Mouse (Mus musculus): ENCODE measurements around the gene Mrps7. TPM values are rescaled to one million over a fixed set of nuclear protein-coding genes. Genes with fewer than 3 reads are reported as not detected.

Mrps7 gene
- 33.1 to 37.1 TPM (median 35.2 TPM) in 4 replicates for total RNA-seq (2023)

GRCm38 (mm10) chr11:115603476-115604303 is at the start of gene Mrps7, which contains the start of gene Gga3:
TSS of gene Mrps7 (plus strand) at chr11:115603925.
TSS of gene Gga3 (minus strand) at chr11:115604051.

GRCm38 (mm10) chr11:115564064-115564809 is 39.5 kb upstream of the Mrps7 start, which contains the start of gene Nup85:
TSS of gene Nup85 (plus strand) at chr11:115564434.

GRCm38 (mm10) chr11:115612410-115613137 is 8.8 kb downstream of the Mrps7 start, which contains the start of gene Mif4gd:
TSS of gene Mif4gd (minus strand) at chr11:115612969.

GRCm38 (mm10) chr11:115627705-115628464 is 24.2 kb downstream of the Mrps7 start, which contains the start of gene Slc25a19:
TSS of gene Slc25a19 (minus strand) at chr11:115628295.

Other genes with a start within 250 kb of the Mrps7 start
- gene Hid1, start 236.2 kb upstream of the Mrps7 start, total RNA-seq (2023), result 0.35 to 1.2 TPM (median 1.1 TPM) in 3 of 4 replicates, not detected in the other
- gene Cdr2l, start 222.0 kb upstream of the Mrps7 start, total RNA-seq (2023), result not detected in 4 replicates
- 33.8 to 53.7 TPM (median 46.1 TPM) in 4 replicates for gene Mrpl58, start 200.2 kb upstream of the Mrps7 start, total RNA-seq (2023)
- gene Atp5h, start 184.0 kb upstream of the Mrps7 start, total RNA-seq (2023), result 166 to 192 TPM (median 181 TPM) in 4 replicates
- gene Kctd2, start 183.8 kb upstream of the Mrps7 start, total RNA-seq (2023), result 38.3 to 48.6 TPM (median 42.8 TPM) in 4 replicates
- 0.29 TPM in 1 of 4 replicates, not detected in the others for gene Trim80, start 163.4 kb upstream of the Mrps7 start, total RNA-seq (2023)
- not detected in 4 replicates for gene Slc16a5, start 141.5 kb upstream of the Mrps7 start, total RNA-seq (2023)
- gene Armc7, start 128.3 kb upstream of the Mrps7 start, total RNA-seq (2023), result 7.5 to 9.9 TPM (median 9.5 TPM) in 4 replicates
- gene Nt5c, start 112.1 kb upstream of the Mrps7 start, total RNA-seq (2023), result 67.1 to 79.0 TPM (median 74.4 TPM) in 4 replicates
- gene Jpt1, start 89.5 kb upstream of the Mrps7 start, total RNA-seq (2023), result 191 to 199 TPM (median 195 TPM) in 4 replicates
- gene Sumo2, start 67.6 kb upstream of the Mrps7 start, total RNA-seq (2023), result 235 to 270 TPM (median 258 TPM) in 4 replicates
- 59.2 to 77.9 TPM (median 72.2 TPM) in 4 replicates for gene Nup85, start 39.5 kb upstream of the Mrps7 start, total RNA-seq (2023)
- 87.2 to 113 TPM (median 112 TPM) in 4 replicates for gene Gga3, start 126 bp downstream of the Mrps7 start, total RNA-seq (2023)
- gene Mif4gd, start 9.0 kb downstream of the Mrps7 start, total RNA-seq (2023), result 279 to 298 TPM (median 291 TPM) in 4 replicates
- gene Slc25a19, start 24.4 kb downstream of the Mrps7 start, total RNA-seq (2023), result 88.3 to 104 TPM (median 93.1 TPM) in 4 replicates
- gene Grb2, start 104.7 kb downstream of the Mrps7 start, total RNA-seq (2023), result 280 to 374 TPM (median 338 TPM) in 4 replicates
- gene Tmem94, start 161.5 kb downstream of the Mrps7 start, total RNA-seq (2023), result 44.2 to 57.0 TPM (median 51.8 TPM) in 4 replicates
- 3.6 to 6.4 TPM (median 4.4 TPM) in 4 replicates for gene Caskin2, start 209.7 kb downstream of the Mrps7 start, total RNA-seq (2023)
- gene Tsen54, start 210.8 kb downstream of the Mrps7 start, total RNA-seq (2023), result 31.5 to 33.3 TPM (median 32.9 TPM) in 4 replicates
- 25.7 to 39.1 TPM (median 29.7 TPM) in 4 replicates for gene Llgl2, start 220.1 kb downstream of the Mrps7 start, total RNA-seq (2023)